Mouse (Mus musculus): ENCODE data around the gene Rnf43.

DNA sequence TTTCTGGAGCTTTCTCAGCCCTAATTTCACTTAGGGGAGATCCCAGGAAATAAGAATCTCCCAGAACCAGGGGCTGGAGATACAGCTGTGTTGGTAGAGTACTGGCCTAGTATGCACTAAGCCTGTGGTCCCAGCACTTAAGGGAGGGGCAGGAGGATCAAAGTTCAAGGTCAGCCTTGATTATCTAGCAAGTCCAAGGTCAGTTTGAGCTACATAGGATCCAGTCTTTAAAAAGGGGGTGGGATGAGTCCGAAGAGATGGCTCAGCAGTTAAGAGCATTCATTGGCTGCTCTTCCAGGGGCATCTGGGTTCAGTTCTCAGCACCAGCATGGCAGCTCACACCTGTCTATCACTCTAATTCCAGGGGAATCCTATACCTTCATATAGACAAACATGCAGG is 89.8 kb downstream of the Rnf43 start:
- TF ChIP-seq EP300 (IDR thresholded peaks at IDR 0.05; ENCODE audit: low read depth in 1 of 2, low read length in 2 of 2) = no peak
- TF ChIP-seq POLR2A (IDR thresholded peaks at IDR 0.05; ENCODE audit: control insufficient read depth in 1 of 2, insufficient read depth in 1 of 2, low read depth in 1 of 2, low read length in 2 of 2, poor library complexity in 1 of 2) = no peak
- TF ChIP-seq SMC3 (IDR thresholded peaks at IDR 0.05; ENCODE audit: low read depth, low read length) = no peak
- no peak for TF ChIP-seq CTCF (IDR thresholded peaks at IDR 0.05 in 2 of 3, conservative IDR thresholded peaks at IDR 0.05 in 1 of 3; ENCODE audit: control insufficient read depth in 1 of 3, insufficient read depth in 1 of 3, low read depth in 2 of 3, low read length in 3 of 3, poor library complexity in 1 of 3, severe bottlenecking in 1 of 3)
- no peak for TF ChIP-seq MXI1 (IDR thresholded peaks at IDR 0.05; ENCODE audit: low read depth, low read length)
